Mouse (Mus musculus) lung, postnatal 0 days (tissue): ENCODE results near the gene Kcnt2.

Source experiments
- CTCF ChIP-seq: IDR thresholded peaks from 2 replicates; pipeline ENCODE4 v1.5.1; 2016; ENCODE audit warnings: antibody characterized with exemption, mild to moderate bottlenecking
- EP300 ChIP-seq: IDR thresholded peaks from 2 replicates; pipeline ENCODE4 v1.6.1; 2016; ENCODE audit warnings: antibody characterized with exemption, mild to moderate bottlenecking, control low read depth

GRCm38 (mm10) chr1:140451924-140452323 lies 206.0 kb downstream of the Kcnt2 start:
- TF ChIP-seq CTCF (no peak), EP300 (no peak)
